Comparison of ENCODE assay signal across 8 mouse cellular contexts in the genomic region with DNA sequence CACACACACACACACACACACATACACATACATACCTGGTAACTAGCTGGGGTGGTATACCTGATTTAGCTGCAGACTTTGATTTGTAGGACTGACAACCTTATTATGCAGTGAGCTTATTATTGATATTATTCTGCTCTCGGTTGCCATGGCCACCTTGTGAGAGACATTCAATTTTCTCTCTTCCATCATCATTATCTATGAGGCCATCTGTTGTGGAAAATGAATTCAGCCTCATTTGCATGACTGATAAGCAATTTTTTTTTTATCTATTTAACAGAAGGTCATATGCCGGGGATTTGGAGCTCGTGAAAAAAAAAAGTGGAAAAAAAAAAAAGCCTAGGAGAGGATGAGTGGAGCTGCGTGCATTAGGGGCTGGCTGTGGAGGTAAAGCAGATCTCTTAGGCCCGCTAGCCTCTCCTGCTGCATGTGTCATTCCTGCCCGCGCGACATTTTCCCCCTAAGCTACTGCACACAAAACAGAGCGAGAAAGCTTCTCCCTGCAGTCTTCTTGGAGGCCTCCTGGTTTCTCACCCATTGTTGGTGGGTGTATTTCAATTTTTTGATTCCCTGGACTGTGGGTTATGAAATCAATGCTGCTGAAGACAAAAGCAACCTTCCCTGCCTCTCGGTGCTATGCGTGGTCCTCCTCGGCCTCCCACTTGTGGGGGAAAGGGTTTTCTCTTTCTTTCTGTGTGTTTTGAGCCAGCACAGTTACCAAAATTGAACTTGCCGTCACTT. TPM values are rescaled to one million over a fixed set of nuclear protein-coding genes. Genes with fewer than 3 reads are reported as not detected.
A peak's percentile ranks its signal among the peaks of the same experiment; 100 is the strongest.
DNase-seq lines count a peak whose midpoint lies in the region; ATAC-seq and TF ChIP-seq lines count a peak whose summit lies in the region.

Gene Myt1l (plus strand): TSS at position 354 of the 741 bp plus-strand sequence.

- ATAC-seq in kidney, postnatal 0 days (replicated peaks; ENCODE audit: low FRiP score, low read depth): no peak
- ATAC-seq in embryonic facial prominence, embryonic 12.5 days (ENCODE audit: insufficient number of reproducible peaks, insufficient read depth, low FRiP score, low TSS enrichment): no peak
- ATAC-seq in midbrain, embryonic 15.5 days (replicated peaks): peak; percentile 40; the same call in 1 of the 2 replicates
- no peak for ATAC-seq in megakaryocyte progenitor cell, adult 5-6 weeks (replicated peaks; ENCODE audit: poor library complexity)

- no peak for DNase-seq in kidney, postnatal 0 days (ENCODE audit: low spot score)
- DNase-seq in kidney, postnatal 14 days: no peak
- peak in 1 of 2 experiments; percentile 87 for DNase-seq in layer of hippocampus, adult 2 months (ENCODE audit: low spot score in 2 of 2)
- DNase-seq in kidney, adult 11 months: no peak
- no peak for DNase-seq in gastrocnemius, adult 8-10 months (ENCODE audit: low spot score in 2 of 2)

- no peak within 1 kb of the TSS for H3K27ac ChIP-seq in kidney, postnatal 0 days
- peak within 1 kb of the TSS; percentile 69; the same call in 1 of the 2 replicates for H3K27ac ChIP-seq in embryonic facial prominence, embryonic 12.5 days
- H3K27ac ChIP-seq in layer of hippocampus, adult 2 months: peak within 1 kb of the TSS; percentile 99
- peak within 1 kb of the TSS; percentile 97 for H3K27ac ChIP-seq in midbrain, embryonic 15.5 days

- H3K36me3 ChIP-seq in kidney, postnatal 0 days (ENCODE audit: insufficient read depth, low read length): no peaks in the 10 kb centered on the region
- no peaks in the 10 kb centered on the region for H3K36me3 ChIP-seq in embryonic facial prominence, embryonic 12.5 days
- no peaks in the 10 kb centered on the region for H3K36me3 ChIP-seq in midbrain, embryonic 15.5 days (replicated peaks)

- H3K9me3 ChIP-seq in kidney, postnatal 0 days (replicated peaks; ENCODE audit: low read length): no peaks in the 10 kb centered on the region
- no peaks in the 10 kb centered on the region for H3K9me3 ChIP-seq in embryonic facial prominence, embryonic 12.5 days
- H3K9me3 ChIP-seq in midbrain, embryonic 15.5 days: no peaks in the 10 kb centered on the region

- no peaks in the 10 kb centered on the region for H3K4me1 ChIP-seq in kidney, postnatal 0 days (replicated peaks; ENCODE audit: insufficient read depth, low read length)
- peaks cover 7% of the 10 kb centered on the region; the same call in 1 of the 2 replicates for H3K4me1 ChIP-seq in embryonic facial prominence, embryonic 12.5 days
- H3K4me1 ChIP-seq in midbrain, embryonic 15.5 days: peaks cover 21% of the 10 kb centered on the region

- peaks cover 13% of the 10 kb centered on the region for H3K27me3 ChIP-seq in kidney, postnatal 0 days (ENCODE audit: insufficient read depth, low read length)
- H3K27me3 ChIP-seq in embryonic facial prominence, embryonic 12.5 days: peaks cover 35% of the 10 kb centered on the region
- no peaks in the 10 kb centered on the region for H3K27me3 ChIP-seq in midbrain, embryonic 15.5 days (replicated peaks)

- H3K4me3 ChIP-seq in kidney, postnatal 0 days (replicated peaks; ENCODE audit: low read depth, low read length): 0 out of 2 replicates have a peak within 1 kb of the TSS, but pooled peaks have one; percentile 2
- peak within 1 kb of the TSS; percentile 27 for H3K4me3 ChIP-seq in embryonic facial prominence, embryonic 12.5 days
- H3K4me3 ChIP-seq in layer of hippocampus, adult 2 months: peak within 1 kb of the TSS; percentile 66
- peak within 1 kb of the TSS; percentile 48 for H3K4me3 ChIP-seq in midbrain, embryonic 15.5 days

- TF ChIP-seq CTCF in kidney, postnatal 0 days (IDR thresholded peaks at IDR 0.05; ENCODE audit: low read depth): no peak
- no peak for TF ChIP-seq CTCF in layer of hippocampus, adult 2 months (conservative IDR thresholded peaks at IDR 0.05)

- 0 out of 2 replicates have a peak within 1 kb of the TSS, but pooled peaks have one; percentile 21 for H3K4me2 ChIP-seq in kidney, postnatal 0 days (ENCODE audit: low read length)
- H3K4me2 ChIP-seq in embryonic facial prominence, embryonic 12.5 days (replicated peaks): peak within 1 kb of the TSS; percentile 54
- H3K4me2 ChIP-seq in midbrain, embryonic 15.5 days: peak within 1 kb of the TSS; percentile 58

- WGBS in kidney, postnatal 0 days: 41% methylated on average over 13 of the region's 13 CpGs
- WGBS in embryonic facial prominence, embryonic 12.5 days: 27% methylated on average over 13 of the region's 13 CpGs
- 2% methylated on average over 13 of the region's 13 CpGs for WGBS in midbrain, embryonic 15.5 days

- no peak within 1 kb of the TSS for H3K9ac ChIP-seq in kidney, postnatal 0 days (ENCODE audit: low read depth, low read length)
- 0 out of 2 replicates have a peak within 1 kb of the TSS, but pooled peaks have one; percentile 19 for H3K9ac ChIP-seq in embryonic facial prominence, embryonic 12.5 days
- H3K9ac ChIP-seq in midbrain, embryonic 15.5 days: peak within 1 kb of the TSS; percentile 52

RNA-seq across cellular contexts. Expression of gene Myt1l, which starts in this region (rescaled TPM):
- polyA plus RNA-seq in kidney, postnatal 0 days (2015; fragmentation: Nextera tagmentation; extraction: Ambion mirVana): 0.07 TPM in 1 of 2 replicates, not detected in the other
- polyA plus RNA-seq in embryonic facial prominence, embryonic 12.5 days (2016; fragmentation: Nextera tagmentation; extraction: Ambion mirVana): 8.5 and 9.8 TPM in 2 replicates
- 100 to 1,000 TPM; 228 to 229 TPM for total RNA-seq in layer of hippocampus, adult 2 months (2021)
- polyA plus RNA-seq in midbrain, embryonic 15.5 days (2015; fragmentation: Nextera tagmentation; extraction: Ambion mirVana): 322 and 331 TPM in 2 replicates
- total RNA-seq in megakaryocyte progenitor cell, adult 5-6 weeks (2015): not detected in 2 replicates
- not detected in 2 replicates for total RNA-seq in megakaryocyte progenitor cell, adult 5-6 weeks (2017)
- under 1 TPM in 1 of 4 experiments, not detected in 3; 0.35 TPM for total RNA-seq in gastrocnemius, adult 8-10 months (2022)

Comparison
In these comparisons a context has a peak if more than half of its experiments do, and no peak if none do; other contexts are left out.
1. RNA of gene Myt1l (total RNA-seq): 228 to 229 TPM in layer of hippocampus, adult 2 months; 0.35 TPM in gastrocnemius, adult 8-10 months and not detected in megakaryocyte progenitor cell, adult 5-6 weeks; every median in the first group is over 100 times any median in the second.
2. RNA of gene Myt1l (polyA plus RNA-seq): 322 to 331 TPM in midbrain, embryonic 15.5 days; 8.5 to 9.8 TPM in embryonic facial prominence, embryonic 12.5 days and 0.07 TPM in kidney, postnatal 0 days; every median in the first group is over 10 times any median in the second.
3. H3K4me3 ChIP-seq: peak in every context shown above with its lines; median percentile 66 in layer of hippocampus, adult 2 months; 48 in midbrain, embryonic 15.5 days; 27 in embryonic facial prominence, embryonic 12.5 days; 2 in kidney, postnatal 0 days.
4. Peak in every context shown above with its lines, with median percentiles within 50 percentile points of each other: H3K4me2 ChIP-seq.